Mouse (Mus musculus): ENCODE measurements around the gene Cckbr. TPM values are rescaled to one million over a fixed set of nuclear protein-coding genes. Genes with fewer than 3 reads are reported as not detected.

Gene Cckbr
- under 1 TPM in 2 of 4 experiments, not detected in 2; 0.13 to 0.15 TPM for total RNA-seq (2022)

GRCm38 (mm10) chr7:105425424-105426043 is at the start of gene Cckbr:
Cckbr (plus strand) TSS chr7:105425731.
- DNase-seq = no peak

- no peak for DNase-seq
Observed at GRCm38 (mm10) chr7:105380329-105380728, 45.2 kb upstream of the Cckbr start.

GRCm38 (mm10) chr7:105387696-105388095 is 37.8 kb upstream of the Cckbr start:
- no peak for DNase-seq

GRCm38 (mm10) chr7:105390236-105390635 is 35.3 kb upstream of the Cckbr start:
- no peak for DNase-seq

- DNase-seq = no peak
Observed at GRCm38 (mm10) chr7:105394606-105395005, 30.9 kb upstream of the Cckbr start.

DNA sequence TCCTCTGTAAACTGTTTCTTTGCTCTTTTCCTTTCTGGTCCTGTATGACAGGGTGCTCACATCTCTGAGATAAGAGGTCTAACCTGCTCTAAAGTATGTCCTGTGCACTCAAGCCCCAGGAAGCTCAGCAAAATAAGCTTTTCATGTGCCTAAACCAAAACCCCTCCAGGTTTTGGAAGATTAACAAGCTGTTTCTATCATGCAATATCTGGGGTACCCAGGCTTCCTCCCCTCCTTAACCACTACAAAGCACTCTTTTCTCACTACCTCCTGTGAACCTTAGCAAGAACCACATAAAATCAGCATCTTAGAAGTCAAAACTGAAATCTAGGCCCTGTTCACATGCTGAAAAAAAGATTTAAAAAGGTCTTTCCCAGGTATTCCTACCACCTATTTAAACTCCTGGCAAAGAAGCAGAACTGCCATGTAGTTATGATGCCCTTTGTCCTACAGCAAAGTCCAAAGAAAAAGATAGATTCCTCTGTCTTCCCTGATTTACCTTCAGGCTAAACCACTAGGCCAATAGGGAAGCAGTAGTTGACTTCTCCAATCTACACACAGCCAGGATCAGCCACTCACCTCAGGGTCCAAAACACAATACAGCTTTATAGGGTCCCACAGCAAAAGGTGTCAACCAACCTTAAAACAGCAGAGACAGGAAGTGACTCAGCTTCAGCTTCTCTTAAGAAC is 30.3 kb upstream of the Cckbr start:
- DNase-seq = no peak

DNA sequence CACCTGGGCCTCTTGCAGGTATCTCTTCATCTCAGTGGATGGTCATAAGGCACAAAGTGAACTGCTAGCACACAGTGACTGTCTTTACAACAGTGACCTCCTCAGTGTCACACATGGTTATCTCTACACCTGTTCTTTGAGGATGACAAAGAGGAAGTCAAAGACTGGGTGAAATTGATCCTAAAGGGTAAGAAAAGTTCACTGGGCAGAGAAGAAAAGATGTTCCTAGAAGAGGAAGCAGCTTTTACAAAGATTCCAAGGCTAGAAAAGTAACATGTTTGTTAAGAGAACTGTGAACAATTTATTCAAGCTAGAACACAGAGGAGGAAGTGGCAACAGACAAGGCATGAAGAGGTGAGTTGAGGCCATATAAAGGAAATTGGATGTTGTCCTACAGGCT is 29.4 kb upstream of the Cckbr start:
- DNase-seq = no peak

DNA sequence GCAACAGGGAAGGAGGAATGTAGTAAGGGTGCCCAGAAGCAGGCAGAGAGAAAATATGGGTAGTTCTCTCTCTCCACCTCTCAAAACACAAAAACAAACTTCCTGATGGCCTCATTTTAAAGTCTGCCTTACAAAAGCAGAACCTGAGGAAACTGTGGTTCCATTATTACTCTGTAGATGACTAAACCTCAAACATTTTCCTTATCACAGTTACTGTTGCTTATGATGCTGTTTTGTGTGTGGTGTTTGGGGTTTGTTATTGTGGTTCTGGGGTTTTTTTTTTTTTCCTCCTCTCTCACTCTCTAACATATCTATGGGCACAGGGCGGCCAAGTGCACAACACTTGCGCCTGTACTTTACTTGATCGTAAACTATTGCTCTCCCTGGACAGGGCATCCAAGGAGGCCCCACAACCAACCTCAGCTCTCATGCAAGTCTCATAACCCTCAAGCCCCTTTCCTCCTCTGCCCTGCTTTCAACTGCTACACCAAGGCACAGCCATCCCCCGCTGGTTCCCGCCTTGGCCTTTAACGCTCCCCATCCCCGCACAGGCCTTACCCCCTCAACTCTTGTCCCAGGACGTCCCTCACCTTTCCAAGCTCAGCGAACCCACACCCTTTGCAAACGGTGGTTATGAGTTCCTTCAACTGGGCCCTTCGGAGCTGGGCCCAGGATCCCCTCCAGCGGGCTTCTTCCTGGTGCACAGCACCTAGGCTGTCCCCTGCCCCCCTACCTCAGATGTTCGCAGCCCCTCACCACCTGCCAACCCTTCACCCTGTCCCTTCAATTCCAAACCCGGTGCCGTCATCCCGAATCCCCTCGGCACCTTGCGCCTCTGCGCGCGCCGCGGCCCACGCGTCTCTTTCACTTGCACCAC is 26.2 kb upstream of the Cckbr start:
- no peak for DNase-seq

- peak; percentile 100 for DNase-seq
Observed at GRCm38 (mm10) chr7:105399935-105400624, 25.5 kb upstream of the Cckbr start, which contains the start of gene Fam160a2. Fam160a2 (minus strand) TSS chr7:105400054.

- no peak for DNase-seq
Observed at GRCm38 (mm10) chr7:105404268-105404667, 21.3 kb upstream of the Cckbr start, which contains the start of gene Cnga4. Cnga4 (plus strand) TSS chr7:105404568.

DNA sequence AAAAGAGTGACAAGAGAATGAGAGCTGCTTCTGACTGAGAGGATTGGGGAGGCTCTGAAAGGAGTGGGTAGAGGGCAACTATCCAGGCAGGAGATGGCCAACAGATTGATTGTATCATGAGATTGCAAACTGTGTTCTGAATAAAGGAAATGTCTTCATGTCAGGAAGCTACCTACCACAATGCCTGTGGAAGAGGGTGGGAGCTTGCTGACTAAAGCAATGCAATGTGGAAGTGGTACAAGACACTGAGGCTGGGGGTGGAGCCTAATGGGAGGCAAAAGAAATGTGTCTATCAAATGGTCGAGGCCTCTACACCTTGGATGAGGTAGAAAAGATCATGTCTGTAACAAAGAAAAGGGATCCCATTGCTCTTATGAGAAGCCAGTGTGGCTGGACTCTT is 19.2 kb upstream of the Cckbr start:
- no peak for DNase-seq

GRCm38 (mm10) chr7:105411874-105412632 is 13.5 kb upstream of the Cckbr start:
- DNase-seq = peak; percentile 44

DNA sequence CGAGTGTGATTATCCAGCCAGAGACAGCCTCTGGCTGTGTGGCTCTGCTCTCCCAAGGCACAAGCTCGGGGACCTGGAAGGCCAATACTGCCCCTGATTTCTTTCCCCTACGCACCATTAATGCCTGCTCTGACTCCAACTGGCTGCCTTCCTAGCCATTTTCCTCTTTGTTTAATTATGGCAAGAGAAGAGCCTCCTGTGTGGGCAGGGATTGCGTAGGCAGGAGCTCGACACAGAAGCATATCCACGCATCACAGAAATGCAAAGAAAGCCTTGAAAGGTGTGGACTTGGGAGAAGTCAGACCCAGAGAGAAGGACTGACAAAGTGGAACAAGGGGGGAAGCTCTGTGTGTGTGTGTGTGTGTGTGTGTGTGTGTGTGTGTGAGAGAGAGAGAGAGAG is 11.1 kb upstream of the Cckbr start:
- no peak for DNase-seq

- DNase-seq = no peak
Observed at GRCm38 (mm10) chr7:105416529-105416928, 9.0 kb upstream of the Cckbr start.

- no peak for DNase-seq
Observed at GRCm38 (mm10) chr7:105418106-105418505, 7.4 kb upstream of the Cckbr start.

- DNase-seq = no peak
Observed at GRCm38 (mm10) chr7:105420903-105421302, 4.6 kb upstream of the Cckbr start.

DNA sequence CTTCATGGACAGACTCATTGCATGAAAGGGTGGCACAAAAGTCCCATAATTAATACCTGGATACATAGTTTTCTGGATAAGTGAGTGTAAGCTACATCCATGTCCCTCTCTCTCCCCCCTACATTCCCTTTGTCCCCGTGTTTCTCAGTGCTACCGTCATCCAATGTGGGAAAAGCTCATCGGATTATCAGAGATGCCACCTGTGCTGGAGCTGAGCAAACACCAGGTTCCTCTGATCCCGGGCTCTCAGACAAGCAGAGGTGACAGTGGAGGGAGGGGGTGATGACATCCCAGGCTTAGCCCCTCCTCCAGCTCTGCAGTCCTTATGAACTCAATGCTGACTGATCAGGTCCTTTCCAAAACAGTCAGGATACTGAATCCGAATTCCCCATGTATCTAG is 1.2 kb upstream of the Cckbr start:
- no peak for DNase-seq

DNA sequence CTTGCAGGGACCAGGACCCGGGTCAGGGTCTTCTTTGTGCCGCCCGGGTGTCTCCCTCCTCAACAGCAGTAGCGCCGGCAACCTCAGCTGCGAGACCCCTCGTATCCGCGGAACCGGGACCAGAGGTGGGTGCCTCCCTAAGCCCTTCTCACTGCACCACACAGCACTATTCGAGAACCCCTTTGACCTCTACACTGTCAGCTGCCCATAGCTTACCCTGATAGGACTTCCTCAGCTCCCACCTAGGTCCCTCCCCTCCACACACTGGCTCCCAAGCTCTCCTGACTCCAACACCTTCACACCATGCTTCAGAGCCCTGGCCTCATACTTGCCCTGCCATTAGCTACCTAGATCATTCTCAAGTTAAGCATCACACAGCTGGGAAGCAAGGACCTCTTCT is 520 bp downstream of the Cckbr start:
- no peak for DNase-seq

DNA sequence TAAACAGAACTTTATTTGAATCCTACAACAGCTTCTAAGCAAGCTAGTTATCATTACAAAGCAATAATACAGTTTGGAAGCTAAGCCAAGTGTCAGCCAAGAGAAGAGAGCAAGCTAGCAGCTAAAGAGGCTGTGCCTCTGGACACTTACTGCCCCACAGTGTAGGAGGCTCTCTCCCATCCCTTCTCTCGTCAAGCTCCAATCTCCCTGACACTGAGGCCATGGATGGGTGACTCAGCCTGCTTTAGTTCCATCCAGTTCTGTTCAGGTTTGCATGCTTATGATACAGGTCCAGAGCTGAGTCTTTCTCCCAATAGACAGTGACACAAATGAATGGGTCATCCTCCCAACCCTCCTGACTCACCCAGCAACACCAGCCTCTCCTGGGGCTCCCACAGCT is 6.5 kb downstream of the Cckbr start:
- no peak for DNase-seq

- DNase-seq = no peak
Observed at GRCm38 (mm10) chr7:105433859-105434258, 8.3 kb downstream of the Cckbr start.

- DNase-seq = no peak
Observed at GRCm38 (mm10) chr7:105434798-105435197, 9.3 kb downstream of the Cckbr start.
